Mouse (Mus musculus) heart, adult 2 months (tissue): ENCODE data around the gene Dcbld2. TPM values are rescaled to one million over a fixed set of nuclear protein-coding genes. Genes with fewer than 3 reads are reported as not detected.

ENCODE experiments used
- DNase-seq, 2 experiments: peaks; one replicate each; pipeline ENCODE4 v3.0.0; 2021
- H3K27ac ChIP-seq: fragments of 200-600 bp; 2 replicates; pipeline ENCODE4 v1.8.1; 2022
- H3K27me3 ChIP-seq: fragments of 200-500 bp; 2 replicates; pipeline ENCODE4 v1.6.1; 2012; ENCODE audit warnings: mild to moderate bottlenecking, low read length, inconsistent platforms, mixed read lengths; ENCODE audit not compliant: control insufficient read depth, insufficient read depth
- H3K36me3 ChIP-seq: fragments of 200-500 bp; 2 replicates; pipeline ENCODE4 v1.6.1; 2012; ENCODE audit warnings: low read length, inconsistent platforms; ENCODE audit not compliant: control insufficient read depth, insufficient read depth
- H3K4me1 ChIP-seq: fragments of 200-500 bp; 2 replicates; pipeline ENCODE4 v1.6.1; 2011; ENCODE audit warnings: low read length; ENCODE audit not compliant: control insufficient read depth, insufficient read depth
- H3K4me3 ChIP-seq: fragments of 200-600 bp; 2 replicates; pipeline ENCODE4 v1.8.1; 2022
- H3K79me2 ChIP-seq: fragments of 200-500 bp; replicated peaks from 2 replicates; pipeline ENCODE4 v1.6.1; 2012; ENCODE audit warnings: mild to moderate bottlenecking, inconsistent platforms, low read length, moderate library complexity, mixed read lengths; ENCODE audit not compliant: control insufficient read depth, insufficient read depth
- H3K9ac ChIP-seq: fragments of 200-500 bp; 2 replicates; pipeline ENCODE4 v1.6.1; 2012; ENCODE audit warnings: low read depth, mild to moderate bottlenecking, control low read depth, inconsistent platforms, low read length, mixed read lengths
- CTCF ChIP-seq: fragments of 200-600 bp; IDR thresholded peaks from 2 replicates; pipeline ENCODE4 v1.8.1; 2022; ENCODE audit warnings: antibody characterized with exemption, mild to moderate bottlenecking, moderate library complexity
- EP300 ChIP-seq: fragments of 200-500 bp; IDR thresholded peaks from 2 replicates; pipeline ENCODE4 v1.6.1; 2011; ENCODE audit warnings: low read depth, low read length, control low read depth; ENCODE audit not compliant: insufficient read depth
- POLR2A ChIP-seq: fragments of 200-500 bp; IDR thresholded peaks from 2 replicates; pipeline ENCODE4 v1.6.1; 2011; ENCODE audit warnings: mild to moderate bottlenecking, low read depth, low read length, control low read depth; ENCODE audit not compliant: insufficient read depth
- WGBS: fragments of 180-500 bp; shearing (Covaris S2); methylation state at CpG from one replicate; pipeline ENCODE4 v1.1.7; 2018; 5-methylcytosine and 5-hydroxymethylcytosine counted together
- intact Hi-C: fragments of 180-260 bp; cut with DNase I; formaldehyde crosslinking; loops from one replicate; pipeline ENCODE4 v1.15.1; 2025
- polyA plus RNA-seq: library from polyadenylated mRNA; depleted of rRNA; stranded (reverse); fragments of >200 nt; gene quantifications from 2 replicates; pipeline ENCODE4 v1.2.3, GENCODE M21; 2012
- total RNA-seq, 2 experiments: library from RNA; stranded (reverse); gene quantifications; 2 replicates each; pipeline ENCODE4 v1.2.3; 2021

The Dcbld2 gene
- total and polyA plus RNA-seq, 3 experiments, result 9.0 to 16.8 (median 14.0) TPM

- Histone ChIP-seq H3K79me2 (no peaks in the 10 kb centered on the region), H3K4me3 (no peak overlapping the region), H3K36me3 (peaks cover 36% of the 10 kb centered on the region), H3K4me1 (peaks cover 22% of the 10 kb centered on the region), H3K27me3 (no peaks in the 10 kb centered on the region), H3K27ac (peak overlapping the region; percentile 67), H3K9ac (no peak overlapping the region)
- intact Hi-C loops, result loop anchor here (2.0 to 5.0 kb wide), 2 partner anchors 21 to 36 kb away; no protein-coding TSS in a partner anchor
- peak in 1 of 2 experiments; percentile 26 for DNase-seq
- TF ChIP-seq CTCF, result no peak
- no peak for TF ChIP-seq POLR2A
- TF ChIP-seq EP300, result no peak
- 53% methylated on average over 9 of the region's 9 CpGs for WGBS
These were observed 89.9 kb downstream of the Dcbld2 start for GRCm38 (mm10) chr16:58497886-58498713.

- Histone ChIP-seq H3K4me1 (peaks cover 22% of the 10 kb centered on the region), H3K9ac (peak overlapping the region; percentile 29; the same call in 1 of the 2 replicates), H3K27ac (peak overlapping the region; percentile 0; the same call in 1 of the 2 replicates), H3K36me3 (peaks cover 42% of the 10 kb centered on the region), H3K79me2 (no peaks in the 10 kb centered on the region), H3K27me3 (no peaks in the 10 kb centered on the region), H3K4me3 (no peak overlapping the region)
- DNase-seq, result no peak
- no peak for TF ChIP-seq EP300
- intact Hi-C loops, result loop anchor here (5.0 kb wide), 1 partner anchor 37 kb away; no protein-coding TSS in a partner anchor
- WGBS, result 9% methylated on average over 1 of the region's 1 CpGs
These were observed 90.9 kb downstream of the Dcbld2 start for GRCm38 (mm10) chr16:58499172-58499584.

DNA sequence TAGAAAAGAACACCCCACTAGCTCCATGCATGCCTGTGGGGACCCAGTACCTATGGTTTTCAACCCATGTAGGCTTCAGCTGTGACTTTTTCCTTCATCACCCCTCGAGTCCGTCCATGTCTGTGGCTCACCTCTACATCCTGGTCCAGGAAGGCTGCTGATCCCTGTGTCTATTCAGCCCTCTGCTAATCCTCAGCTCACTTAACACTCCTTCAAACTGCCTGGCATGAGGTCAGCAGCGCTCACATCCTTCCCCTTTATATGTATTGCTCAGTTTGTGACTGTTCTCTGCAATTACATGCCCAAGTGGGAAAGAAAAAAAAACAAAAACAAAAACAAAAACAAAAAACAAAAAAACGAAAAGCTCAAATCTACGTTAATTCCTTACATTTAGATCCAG, 91.4 kb downstream of the Dcbld2 start:
- no peak for TF ChIP-seq EP300
- TF ChIP-seq CTCF, result no peak
- TF ChIP-seq POLR2A, result no peak
- no peak overlapping the region for H3K4me3 ChIP-seq
- H3K27me3 ChIP-seq, result no peaks in the 10 kb centered on the region
- H3K79me2 ChIP-seq, result no peaks in the 10 kb centered on the region
- no peak overlapping the region for H3K9ac ChIP-seq
- 71% methylated on average over 5 of the region's 5 CpGs for WGBS
- peaks cover 22% of the 10 kb centered on the region for H3K4me1 ChIP-seq
- DNase-seq, result no peak
- peaks cover 45% of the 10 kb centered on the region for H3K36me3 ChIP-seq
- intact Hi-C loops, result loop anchor here (5.0 kb wide), 1 partner anchor 37 kb away; no protein-coding TSS in a partner anchor
- peak overlapping the region; percentile 0; the same call in 1 of the 2 replicates for H3K27ac ChIP-seq

- WGBS, result 26% methylated on average over 6 of the region's 6 CpGs
- peak in 1 of 2 experiments; percentile 36 for DNase-seq
- intact Hi-C loops, result no loop called here
- Histone ChIP-seq H3K4me3 (no peak overlapping the region), H3K4me1 (peaks cover 20% of the 10 kb centered on the region), H3K27ac (peak overlapping the region; percentile 34; the same call in 1 of the 2 replicates), H3K27me3 (no peaks in the 10 kb centered on the region), H3K79me2 (no peaks in the 10 kb centered on the region), H3K36me3 (peaks cover 47% of the 10 kb centered on the region), H3K9ac (no peak overlapping the region)
- TF ChIP-seq POLR2A, result no peak
- no peak for TF ChIP-seq EP300
- no peak for TF ChIP-seq CTCF
These were observed 93.6 kb downstream of the Dcbld2 start for GRCm38 (mm10) chr16:58501760-58502301.

DNA sequence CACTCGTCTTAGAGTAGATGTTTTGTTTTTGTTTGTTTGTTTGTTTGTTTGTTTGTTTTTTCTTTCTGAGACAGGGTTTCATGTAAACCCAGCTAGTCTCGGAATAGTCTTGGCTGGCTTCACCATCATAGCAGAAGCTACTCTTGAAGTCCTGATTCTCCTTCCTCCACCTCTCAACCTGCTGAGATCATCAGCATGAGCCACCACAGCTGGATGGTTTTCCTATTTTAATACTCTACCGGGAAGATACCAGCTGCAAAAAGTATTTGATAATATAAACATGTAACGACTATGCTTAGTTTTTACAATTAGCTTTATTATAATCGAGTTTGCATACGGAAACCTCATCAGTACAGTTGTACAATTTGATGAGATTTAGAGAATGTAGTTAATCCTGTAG, 94.3 kb downstream of the Dcbld2 start:
- 39% methylated on average over 6 of the region's 6 CpGs for WGBS
- intact Hi-C loops, result no loop called here
- DNase-seq, result no peak
- Histone ChIP-seq H3K9ac (no peak overlapping the region), H3K79me2 (no peaks in the 10 kb centered on the region), H3K27ac (peak overlapping the region; percentile 5; the same call in 1 of the 2 replicates), H3K36me3 (peaks cover 45% of the 10 kb centered on the region), H3K4me1 (peaks cover 17% of the 10 kb centered on the region), H3K27me3 (no peaks in the 10 kb centered on the region), H3K4me3 (no peak overlapping the region)
- TF ChIP-seq CTCF, result no peak
- TF ChIP-seq EP300, result no peak
- no peak for TF ChIP-seq POLR2A

DNA sequence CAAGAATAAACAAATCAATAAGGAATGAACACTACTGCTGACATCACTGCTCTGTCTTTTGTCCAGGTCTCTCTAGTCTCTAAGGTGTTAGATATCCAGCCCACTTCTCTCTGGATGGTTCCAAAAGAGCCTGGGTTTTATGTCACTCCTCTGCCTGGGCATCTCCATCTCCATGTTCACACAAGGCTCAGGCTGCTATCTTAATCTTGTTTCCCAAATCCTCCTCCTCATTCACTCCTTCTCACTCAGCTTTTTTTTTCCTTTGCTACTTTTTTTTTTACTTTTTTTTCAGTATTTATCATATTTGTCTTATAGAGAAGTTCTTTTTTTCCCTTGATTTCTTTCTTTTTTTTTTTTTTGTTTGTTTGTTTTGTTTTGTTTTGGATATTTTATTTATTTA, 96.7 kb downstream of the Dcbld2 start:
- Histone ChIP-seq H3K4me3 (no peak overlapping the region), H3K9ac (no peak overlapping the region), H3K4me1 (peaks cover 8% of the 10 kb centered on the region), H3K27ac (no peak overlapping the region), H3K27me3 (no peaks in the 10 kb centered on the region), H3K36me3 (peaks cover 30% of the 10 kb centered on the region), H3K79me2 (no peaks in the 10 kb centered on the region)
- no peak for DNase-seq
- intact Hi-C loops, result no loop called here
- no peak for TF ChIP-seq EP300
- TF ChIP-seq CTCF, result no peak
- TF ChIP-seq POLR2A, result no peak
